Mouse (Mus musculus): ENCODE measurements at regions not wholly inside any gene's neighbourhood (a gene's known extent, or its start where the extent isn't known, plus 50 kb on each side); places are given as distances from the start of the nearest gene placed in this dataset.

DNA sequence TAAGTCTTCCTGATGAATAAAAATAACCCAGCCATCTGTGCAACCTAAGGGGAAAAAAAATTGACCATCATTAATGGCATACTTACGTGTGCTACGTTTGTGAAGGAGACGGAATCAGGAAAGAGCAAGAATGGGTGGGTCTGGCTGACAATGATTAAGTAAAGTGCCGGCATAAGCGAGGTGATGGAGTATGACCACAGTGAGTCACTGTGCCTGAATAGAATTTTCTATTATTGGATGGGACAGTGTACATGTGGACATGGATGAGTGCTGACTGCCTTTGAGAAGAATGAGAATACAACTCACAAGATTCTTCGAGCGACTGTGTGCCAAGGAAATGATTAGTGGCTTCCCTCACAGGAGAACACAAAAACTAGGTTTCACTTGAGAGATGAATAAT lies 711.4 kb downstream of the Nxph1 start:
- TF ChIP-seq CTCF (IDR thresholded peaks at IDR 0.05; ENCODE audit: low read depth) (no peak), EP300 (IDR thresholded peaks at IDR 0.05; ENCODE audit: low read depth) (no peak)
